Mouse (Mus musculus): ENCODE measurements around the gene Srebf2. TPM values are rescaled to one million over a fixed set of nuclear protein-coding genes. Genes with fewer than 3 reads are reported as not detected.
A peak's percentile ranks its signal among the peaks of the same experiment; 100 is the strongest.

The Srebf2 gene
- polyA plus RNA-seq, 1 experiment = 205 TPM

GRCm38 (mm10) chr15:82128398-82128797, 18.6 kb upstream of the Srebf2 start:
- Histone ChIP-seq H3K27me3 (ENCODE audit: control insufficient read depth, insufficient read depth, low read length, poor library complexity, severe bottlenecking) (no peaks in the 10 kb centered on the region), H3K4me3 (ENCODE audit: low read depth, low read length) (peak overlapping the region; percentile 74), H3K4me1 (ENCODE audit: control insufficient read depth, insufficient read depth, low read length) (no peaks in the 10 kb centered on the region), H3K9me3 (replicated peaks; ENCODE audit: control insufficient read depth, insufficient read depth, low read length, poor library complexity, severe bottlenecking) (no peaks in the 10 kb centered on the region), H3K9ac (ENCODE audit: low read depth, poor library complexity, severe bottlenecking) (peak overlapping the region; percentile 69), H3K27ac (ENCODE audit: insufficient read depth, low read length) (no peak overlapping the region), H3K36me3 (ENCODE audit: control insufficient read depth, insufficient read depth, low read length, poor library complexity, severe bottlenecking) (no peaks in the 10 kb centered on the region)
- TF ChIP-seq CTCF (IDR thresholded peaks at IDR 0.05; ENCODE audit: low read depth, low read length) (no peak), POLR2A (IDR thresholded peaks at IDR 0.05; ENCODE audit: insufficient read depth, low read length) (no peak), EP300 (IDR thresholded peaks at IDR 0.05; ENCODE audit: insufficient read depth, low read depth, low read length) (no peak)

GRCm38 (mm10) chr15:82130599-82130998, 16.4 kb upstream of the Srebf2 start:
- Histone ChIP-seq H3K9me3 (replicated peaks; ENCODE audit: control insufficient read depth, insufficient read depth, low read length, poor library complexity, severe bottlenecking) (no peaks in the 10 kb centered on the region), H3K36me3 (ENCODE audit: control insufficient read depth, insufficient read depth, low read length, poor library complexity, severe bottlenecking) (no peaks in the 10 kb centered on the region), H3K4me3 (ENCODE audit: low read depth, low read length) (no peak overlapping the region), H3K27ac (ENCODE audit: insufficient read depth, low read length) (no peak overlapping the region), H3K27me3 (ENCODE audit: control insufficient read depth, insufficient read depth, low read length, poor library complexity, severe bottlenecking) (no peaks in the 10 kb centered on the region), H3K9ac (ENCODE audit: low read depth, poor library complexity, severe bottlenecking) (no peak overlapping the region), H3K4me1 (ENCODE audit: control insufficient read depth, insufficient read depth, low read length) (no peaks in the 10 kb centered on the region)
- TF ChIP-seq CTCF (IDR thresholded peaks at IDR 0.05; ENCODE audit: low read depth, low read length) = no peak
- TF ChIP-seq EP300 (IDR thresholded peaks at IDR 0.05; ENCODE audit: insufficient read depth, low read depth, low read length) = no peak
- no peak for TF ChIP-seq POLR2A (IDR thresholded peaks at IDR 0.05; ENCODE audit: insufficient read depth, low read length)

GRCm38 (mm10) chr15:82135372-82135771, 11.6 kb upstream of the Srebf2 start:
- Histone ChIP-seq H3K27ac (ENCODE audit: insufficient read depth, low read length) (no peak overlapping the region), H3K9ac (ENCODE audit: low read depth, poor library complexity, severe bottlenecking) (no peak overlapping the region), H3K4me3 (ENCODE audit: low read depth, low read length) (no peak overlapping the region), H3K4me1 (ENCODE audit: control insufficient read depth, insufficient read depth, low read length) (no peaks in the 10 kb centered on the region), H3K9me3 (replicated peaks; ENCODE audit: control insufficient read depth, insufficient read depth, low read length, poor library complexity, severe bottlenecking) (no peaks in the 10 kb centered on the region), H3K36me3 (ENCODE audit: control insufficient read depth, insufficient read depth, low read length, poor library complexity, severe bottlenecking) (no peaks in the 10 kb centered on the region), H3K27me3 (ENCODE audit: control insufficient read depth, insufficient read depth, low read length, poor library complexity, severe bottlenecking) (no peaks in the 10 kb centered on the region)
- no peak for TF ChIP-seq CTCF (IDR thresholded peaks at IDR 0.05; ENCODE audit: low read depth, low read length)
- no peak for TF ChIP-seq POLR2A (IDR thresholded peaks at IDR 0.05; ENCODE audit: insufficient read depth, low read length)
- TF ChIP-seq EP300 (IDR thresholded peaks at IDR 0.05; ENCODE audit: insufficient read depth, low read depth, low read length) = no peak

GRCm38 (mm10) chr15:82138565-82138964, 8.4 kb upstream of the Srebf2 start:
- H3K27ac ChIP-seq (ENCODE audit: insufficient read depth, low read length) = no peak overlapping the region
- no peaks in the 10 kb centered on the region for H3K36me3 ChIP-seq (ENCODE audit: control insufficient read depth, insufficient read depth, low read length, poor library complexity, severe bottlenecking)
- H3K27me3 ChIP-seq (ENCODE audit: control insufficient read depth, insufficient read depth, low read length, poor library complexity, severe bottlenecking) = no peaks in the 10 kb centered on the region
- no peak overlapping the region for H3K4me3 ChIP-seq (ENCODE audit: low read depth, low read length)
- H3K4me1 ChIP-seq (ENCODE audit: control insufficient read depth, insufficient read depth, low read length) = no peaks in the 10 kb centered on the region
- H3K9me3 ChIP-seq (replicated peaks; ENCODE audit: control insufficient read depth, insufficient read depth, low read length, poor library complexity, severe bottlenecking) = no peaks in the 10 kb centered on the region
- TF ChIP-seq EP300 (IDR thresholded peaks at IDR 0.05; ENCODE audit: insufficient read depth, low read depth, low read length) = no peak
- TF ChIP-seq CTCF (IDR thresholded peaks at IDR 0.05; ENCODE audit: low read depth, low read length) = peak; percentile 66
- no peak overlapping the region for H3K9ac ChIP-seq (ENCODE audit: low read depth, poor library complexity, severe bottlenecking)

GRCm38 (mm10) chr15:82139196-82139595, 7.8 kb upstream of the Srebf2 start:
- no peaks in the 10 kb centered on the region for H3K36me3 ChIP-seq (ENCODE audit: control insufficient read depth, insufficient read depth, low read length, poor library complexity, severe bottlenecking)
- no peak overlapping the region for H3K9ac ChIP-seq (ENCODE audit: low read depth, poor library complexity, severe bottlenecking)
- TF ChIP-seq POLR2A (IDR thresholded peaks at IDR 0.05; ENCODE audit: insufficient read depth, low read length) = no peak
- TF ChIP-seq EP300 (IDR thresholded peaks at IDR 0.05; ENCODE audit: insufficient read depth, low read depth, low read length) = no peak
- no peak for TF ChIP-seq CTCF (IDR thresholded peaks at IDR 0.05; ENCODE audit: low read depth, low read length)
- no peaks in the 10 kb centered on the region for H3K27me3 ChIP-seq (ENCODE audit: control insufficient read depth, insufficient read depth, low read length, poor library complexity, severe bottlenecking)
- no peaks in the 10 kb centered on the region for H3K9me3 ChIP-seq (replicated peaks; ENCODE audit: control insufficient read depth, insufficient read depth, low read length, poor library complexity, severe bottlenecking)
- no peak overlapping the region for H3K4me3 ChIP-seq (ENCODE audit: low read depth, low read length)
- no peaks in the 10 kb centered on the region for H3K4me1 ChIP-seq (ENCODE audit: control insufficient read depth, insufficient read depth, low read length)
- no peak overlapping the region for H3K27ac ChIP-seq (ENCODE audit: insufficient read depth, low read length)

GRCm38 (mm10) chr15:82140355-82140754, 6.6 kb upstream of the Srebf2 start:
- H3K27me3 ChIP-seq (ENCODE audit: control insufficient read depth, insufficient read depth, low read length, poor library complexity, severe bottlenecking) = no peaks in the 10 kb centered on the region
- H3K27ac ChIP-seq (ENCODE audit: insufficient read depth, low read length) = no peak overlapping the region
- H3K9me3 ChIP-seq (replicated peaks; ENCODE audit: control insufficient read depth, insufficient read depth, low read length, poor library complexity, severe bottlenecking) = no peaks in the 10 kb centered on the region
- no peak for TF ChIP-seq EP300 (IDR thresholded peaks at IDR 0.05; ENCODE audit: insufficient read depth, low read depth, low read length)
- no peak for TF ChIP-seq POLR2A (IDR thresholded peaks at IDR 0.05; ENCODE audit: insufficient read depth, low read length)
- TF ChIP-seq CTCF (IDR thresholded peaks at IDR 0.05; ENCODE audit: low read depth, low read length) = peak; percentile 54
- no peaks in the 10 kb centered on the region for H3K36me3 ChIP-seq (ENCODE audit: control insufficient read depth, insufficient read depth, low read length, poor library complexity, severe bottlenecking)
- no peak overlapping the region for H3K9ac ChIP-seq (ENCODE audit: low read depth, poor library complexity, severe bottlenecking)
- H3K4me3 ChIP-seq (ENCODE audit: low read depth, low read length) = no peak overlapping the region
- peaks cover 2% of the 10 kb centered on the region for H3K4me1 ChIP-seq (ENCODE audit: control insufficient read depth, insufficient read depth, low read length)

All from ES-Bruce4 (cell line).